Mouse (Mus musculus) limb, embryonic 11.5 days (tissue): ENCODE results near the gene Sebox. TPM values are rescaled to one million over a fixed set of nuclear protein-coding genes. Genes with fewer than 3 reads are reported as not detected.

Experiments used
- ATAC-seq: fragments of 200-750 bp; cut with Nextera tagmentation; 2 replicates; pipeline ENCODE4 v1.8.0; 2017; ENCODE audit warnings: low read depth; ENCODE audit not compliant: insufficient number of reproducible peaks, low FRiP score, low TSS enrichment
- DNase-seq: peaks from one replicate; pipeline ENCODE4 v3.0.0-alpha.2; 2015; ENCODE audit warnings: low spot score
- H3K27ac ChIP-seq: fragments of 300-500 bp; sonication (generic); replicated peaks from 2 replicates; pipeline ENCODE4 v1.5.1; 2014; ENCODE audit warnings: low read depth, mild to moderate bottlenecking, low read length
- H3K27me3 ChIP-seq: fragments of 300-500 bp; sonication (generic); 2 replicates; pipeline ENCODE4 v1.6.1; 2014; ENCODE audit warnings: mild to moderate bottlenecking, low read length, mixed read lengths; ENCODE audit not compliant: control insufficient read depth, insufficient read depth
- H3K36me3 ChIP-seq: fragments of 300-500 bp; sonication (generic); 2 replicates; pipeline ENCODE4 v1.6.1; 2014; ENCODE audit warnings: mild to moderate bottlenecking, low read length, moderate library complexity, mixed read lengths; ENCODE audit not compliant: control insufficient read depth, insufficient read depth
- H3K4me1 ChIP-seq: fragments of 300-500 bp; sonication (generic); 2 replicates; pipeline ENCODE4 v1.6.1; 2014; ENCODE audit warnings: low read length, mixed read lengths; ENCODE audit not compliant: control insufficient read depth, insufficient read depth
- H3K4me2 ChIP-seq: fragments of 300-500 bp; sonication (generic); 2 replicates; pipeline ENCODE4 v1.6.1; 2014; ENCODE audit warnings: low read depth, mild to moderate bottlenecking, moderate library complexity; ENCODE audit not compliant: severe bottlenecking
- H3K4me3 ChIP-seq: fragments of 300-500 bp; sonication (generic); 2 replicates; pipeline ENCODE4 v1.5.1; 2014; ENCODE audit warnings: low read depth, low read length
- H3K9ac ChIP-seq: fragments of 300-500 bp; sonication (generic); 2 replicates; pipeline ENCODE4 v1.6.1; 2014; ENCODE audit warnings: mild to moderate bottlenecking, low read length
- H3K9me3 ChIP-seq: fragments of 300-500 bp; sonication (generic); 2 replicates; pipeline ENCODE4 v1.6.1; 2016; ENCODE audit warnings: low read length; ENCODE audit not compliant: control insufficient read depth
- WGBS: fragments of 180-500 bp; shearing (Covaris S2); extraction: QIAGEN DNeasy Blood & Tissue Kit; methylation state at CpG from one replicate; pipeline ENCODE4 v1.1.7; 2014; 5-methylcytosine and 5-hydroxymethylcytosine counted together
- polyA plus RNA-seq: library from polyadenylated mRNA; unstranded; fragments of >200 nt; fragmentation: Nextera tagmentation; extraction: Ambion mirVana; gene quantifications from 2 replicates; pipeline ENCODE4 v1.2.1, GENCODE M21; 2014

Gene Sebox
- polyA plus RNA-seq, 1 experiment from 2014 or later, result not detected

DNA sequence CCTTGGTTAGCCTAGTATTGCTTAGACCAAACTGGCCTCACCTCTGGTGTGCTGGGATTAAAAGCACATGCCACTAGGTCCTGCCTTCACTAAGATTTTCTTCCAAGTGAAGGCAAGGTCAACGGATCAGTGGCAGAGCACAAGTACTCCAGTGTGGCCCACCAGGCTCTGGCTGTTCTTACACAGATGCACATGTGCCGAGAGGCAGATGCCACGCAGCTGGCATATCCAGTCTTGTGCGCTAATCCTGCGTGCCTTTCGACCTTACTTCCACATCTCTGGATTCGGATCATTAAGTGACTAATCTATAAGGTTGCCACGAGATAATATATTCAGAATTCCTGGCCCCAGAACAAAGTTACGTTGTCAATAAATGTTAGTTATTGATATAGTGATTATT is 38.1 kb upstream of the Sebox start:
- no peaks in the 10 kb centered on the region for H3K36me3 ChIP-seq
- H3K9ac ChIP-seq, result peak overlapping the region; percentile 86
- ATAC-seq (no peak), DNase-seq (no peak)
- H3K4me3 ChIP-seq, result peak overlapping the region; percentile 78
- no peaks in the 10 kb centered on the region for H3K27me3 ChIP-seq
- no peak overlapping the region for H3K27ac ChIP-seq
- 0 out of 2 replicates have a peak, but pooled peaks cover 3% of the 10 kb centered on the region for H3K4me1 ChIP-seq
- no peaks in the 10 kb centered on the region for H3K9me3 ChIP-seq
- H3K4me2 ChIP-seq, result peak overlapping the region; percentile 91
- 51% methylated on average over 9 of the region's 9 CpGs for WGBS

- H3K4me3 ChIP-seq, result peak within 1 kb of the TSS; percentile 78
- H3K36me3 ChIP-seq, result no peaks in the 10 kb centered on the region
- H3K27me3 ChIP-seq, result no peaks in the 10 kb centered on the region
- no peaks in the 10 kb centered on the region for H3K9me3 ChIP-seq
- H3K27ac ChIP-seq, result peak within 1 kb of the TSS; percentile 90
- under 1% methylated on average over 41 of the region's 41 CpGs for WGBS
- peak within 1 kb of the TSS; percentile 91 for H3K4me2 ChIP-seq
- H3K4me1 ChIP-seq, result 0 out of 2 replicates have a peak, but pooled peaks cover 3% of the 10 kb centered on the region
- peak; percentile 93 for DNase-seq
- ATAC-seq, result peak; percentile 96
- H3K9ac ChIP-seq, result peak within 1 kb of the TSS; percentile 86
Observed at GRCm38 (mm10) chr11:78465568-78466180, 37.6 kb upstream of the Sebox start, which contains the start of gene Slc46a1. TSS of gene Slc46a1 (plus strand) at chr11:78465697.

GRCm38 (mm10) chr11:78466242-78466912 is 36.9 kb upstream of the Sebox start:
- peak; percentile 28; the same call in 1 of the 2 replicates for ATAC-seq
- H3K4me2 ChIP-seq, result peak overlapping the region; percentile 91
- H3K36me3 ChIP-seq, result no peaks in the 10 kb centered on the region
- H3K27ac ChIP-seq, result peak overlapping the region; percentile 90; the same call in 1 of the 2 replicates
- DNase-seq, result no peak
- H3K27me3 ChIP-seq, result no peaks in the 10 kb centered on the region
- peak overlapping the region; percentile 86; the same call in 1 of the 2 replicates for H3K9ac ChIP-seq
- H3K9me3 ChIP-seq, result no peaks in the 10 kb centered on the region
- 77% methylated on average over 23 of the region's 23 CpGs for WGBS
- 0 out of 2 replicates have a peak, but pooled peaks cover 3% of the 10 kb centered on the region for H3K4me1 ChIP-seq
- H3K4me3 ChIP-seq, result peak overlapping the region; percentile 78

GRCm38 (mm10) chr11:78467515-78467914 is 35.7 kb upstream of the Sebox start:
- no peak for ATAC-seq
- no peak for DNase-seq
- Histone ChIP-seq H3K27me3 (no peaks in the 10 kb centered on the region), H3K9me3 (no peaks in the 10 kb centered on the region), H3K36me3 (no peaks in the 10 kb centered on the region), H3K4me3 (no peak overlapping the region), H3K4me2 (no peak overlapping the region), H3K4me1 (0 out of 2 replicates have a peak, but pooled peaks cover 3% of the 10 kb centered on the region), H3K27ac (no peak overlapping the region), H3K9ac (no peak overlapping the region)
- WGBS, result 86% methylated on average over 7 of the region's 7 CpGs

DNA sequence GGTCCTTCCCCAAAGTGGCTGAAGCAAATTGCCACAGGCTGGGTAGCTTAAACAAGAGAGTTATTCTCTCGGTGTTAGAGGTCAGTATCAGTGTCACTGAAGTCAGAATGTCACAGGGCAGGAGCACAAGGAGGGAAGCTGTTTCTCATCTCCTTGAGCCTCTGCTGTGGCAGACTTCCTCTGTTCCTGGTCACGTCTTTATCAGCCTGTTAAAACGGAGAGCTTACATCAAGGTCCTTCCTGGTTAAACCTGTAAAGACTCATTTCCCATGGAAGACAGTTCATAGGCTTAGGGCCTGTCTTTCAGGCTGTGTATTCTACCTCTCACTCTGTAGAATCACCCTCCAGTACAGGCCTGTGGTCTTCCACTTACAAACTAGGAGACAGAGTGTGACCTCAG is 35.3 kb upstream of the Sebox start:
- Histone ChIP-seq H3K36me3 (no peaks in the 10 kb centered on the region), H3K4me3 (no peak overlapping the region), H3K9ac (no peak overlapping the region), H3K4me1 (0 out of 2 replicates have a peak, but pooled peaks cover 3% of the 10 kb centered on the region), H3K27ac (no peak overlapping the region), H3K4me2 (no peak overlapping the region), H3K9me3 (no peaks in the 10 kb centered on the region), H3K27me3 (no peaks in the 10 kb centered on the region)
- DNase-seq, result no peak
- WGBS, result 36% methylated on average over 3 of the region's 3 CpGs
- ATAC-seq, result no peak

DNA sequence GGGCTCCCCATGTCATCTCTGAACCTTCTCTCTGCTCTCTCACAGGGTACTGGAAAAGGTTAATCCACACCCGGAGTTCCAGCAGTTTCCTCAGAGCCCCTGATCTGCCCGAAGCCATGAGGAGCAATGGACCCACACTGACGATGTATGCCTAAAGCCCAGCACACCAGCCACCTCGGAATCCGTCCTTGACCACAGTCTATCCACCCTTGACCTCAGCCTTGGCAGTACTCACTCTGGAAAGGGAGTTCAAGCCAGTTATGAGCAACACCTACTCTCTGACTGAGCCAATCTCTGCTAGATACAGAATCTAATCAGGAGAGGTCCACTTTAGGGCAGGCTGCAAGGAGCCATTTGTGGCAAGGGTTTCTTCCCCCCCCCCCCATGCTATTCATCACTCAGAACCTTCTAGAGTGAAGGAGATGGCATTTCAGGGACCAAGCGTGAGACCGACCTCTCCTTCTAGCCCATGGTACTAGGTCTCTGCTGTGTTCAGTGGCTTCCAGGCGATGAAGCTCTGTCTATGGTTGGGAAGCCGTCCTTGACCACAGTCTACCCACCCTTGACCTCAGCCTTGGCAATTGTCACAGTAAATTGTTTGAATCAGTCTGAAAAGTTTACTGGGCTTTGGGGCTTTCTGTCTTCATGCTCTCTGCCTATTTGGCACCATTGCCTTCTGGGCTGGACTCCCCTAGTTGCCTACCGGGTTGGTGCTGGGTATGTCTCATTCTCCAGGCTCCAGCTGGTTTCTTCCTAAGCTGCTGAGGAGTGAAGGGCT is 31.7 kb upstream of the Sebox start:
- DNase-seq (no peak), ATAC-seq (no peak)

GRCm38 (mm10) chr11:78475289-78475688 is 28.0 kb upstream of the Sebox start:
- WGBS, result 82% methylated on average over 3 of the region's 3 CpGs
- Histone ChIP-seq H3K27ac (no peak overlapping the region), H3K9ac (no peak overlapping the region), H3K27me3 (no peaks in the 10 kb centered on the region), H3K4me3 (no peak overlapping the region), H3K4me1 (no peaks in the 10 kb centered on the region), H3K9me3 (no peaks in the 10 kb centered on the region), H3K36me3 (no peaks in the 10 kb centered on the region), H3K4me2 (no peak overlapping the region)
- no peak for ATAC-seq
- DNase-seq, result no peak

More for the DNA sequence above, 31.7 kb upstream of the Sebox start:
- Histone ChIP-seq H3K36me3 (no peaks in the 10 kb centered on the region), H3K4me1 (no peaks in the 10 kb centered on the region), H3K9me3 (no peaks in the 10 kb centered on the region), H3K27me3 (no peaks in the 10 kb centered on the region), H3K4me2 (no peak overlapping the region), H3K4me3 (no peak overlapping the region), H3K27ac (no peak overlapping the region), H3K9ac (no peak overlapping the region)
- WGBS, result 93% methylated on average over 10 of the region's 10 CpGs

DNA sequence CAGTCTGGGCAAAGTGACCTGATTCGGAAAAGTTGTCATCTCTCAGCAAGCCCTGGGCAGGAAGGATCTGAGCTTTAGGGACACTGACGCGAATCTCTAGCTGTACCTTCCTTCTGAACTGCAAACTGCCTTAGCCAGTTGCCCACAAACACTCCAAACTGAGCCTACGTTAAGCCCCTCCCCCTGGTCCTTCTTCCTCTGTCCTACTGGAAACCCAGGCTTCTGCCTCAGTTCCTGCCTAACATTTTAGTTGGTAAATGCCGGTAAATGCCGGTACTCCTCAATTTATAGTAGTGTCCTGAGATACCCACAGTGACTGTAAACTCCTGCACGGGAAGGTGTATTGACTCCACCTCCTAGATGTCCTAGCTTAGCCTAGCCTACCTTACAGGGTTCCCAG is 19.6 kb upstream of the Sebox start:
- Histone ChIP-seq H3K9ac (no peak overlapping the region), H3K4me2 (no peak overlapping the region), H3K4me3 (no peak overlapping the region), H3K27me3 (peaks cover 23% of the 10 kb centered on the region), H3K27ac (no peak overlapping the region), H3K4me1 (no peaks in the 10 kb centered on the region), H3K36me3 (no peaks in the 10 kb centered on the region), H3K9me3 (no peaks in the 10 kb centered on the region)
- WGBS, result 57% methylated on average over 7 of the region's 7 CpGs
- ATAC-seq, result no peak
- no peak for DNase-seq
